Mouse (Mus musculus) forebrain, embryonic 10.5 days (tissue): ENCODE data around the gene Stat5b. TPM values are rescaled to one million over a fixed set of nuclear protein-coding genes. Genes with fewer than 3 reads are reported as not detected.

Experiments used
- DNase-seq: peaks from one replicate; pipeline ENCODE4 v3.0.0-alpha.2; 2017; ENCODE audit warnings: low spot score; ENCODE audit errors: extremely low spot score
- H3K27ac ChIP-seq: fragments of 300-500 bp; sonication (generic); 2 replicates; pipeline ENCODE4 v1.5.1; 2016; ENCODE audit warnings: mild to moderate bottlenecking
- H3K27me3 ChIP-seq: fragments of 300-500 bp; sonication (generic); 2 replicates; pipeline ENCODE4 v1.6.1; 2016; ENCODE audit warnings: mild to moderate bottlenecking; ENCODE audit not compliant: poor library complexity, severe bottlenecking
- H3K36me3 ChIP-seq: fragments of 300-500 bp; sonication (generic); replicated peaks from 2 replicates; pipeline ENCODE4 v1.6.1; 2016; ENCODE audit warnings: mild to moderate bottlenecking, moderate library complexity
- H3K4me1 ChIP-seq: fragments of 300-500 bp; sonication (generic); 2 replicates; pipeline ENCODE4 v1.6.1; 2016
- H3K4me3 ChIP-seq: fragments of 300-500 bp; sonication (generic); 2 replicates; pipeline ENCODE4 v1.5.1; 2016; ENCODE audit warnings: mild to moderate bottlenecking, moderate library complexity
- H3K9me3 ChIP-seq: fragments of 300-500 bp; sonication (generic); 2 replicates; pipeline ENCODE4 v1.6.1; 2016; ENCODE audit warnings: mild to moderate bottlenecking, moderate library complexity
- WGBS: fragments of 180-500 bp; shearing (Covaris S2); methylation state at CpG from one replicate; pipeline ENCODE4 v1.1.7; 2016; 5-methylcytosine and 5-hydroxymethylcytosine counted together
- polyA plus RNA-seq: library from polyadenylated mRNA; unstranded; fragments of >200 nt; fragmentation: Nextera tagmentation; extraction: Ambion mirVana; gene quantifications from 2 replicates; pipeline ENCODE4 v1.2.1, GENCODE M21; 2016

Gene Stat5b
- polyA plus RNA-seq, 1 experiment from 2014 or later = 14.9 TPM

DNA sequence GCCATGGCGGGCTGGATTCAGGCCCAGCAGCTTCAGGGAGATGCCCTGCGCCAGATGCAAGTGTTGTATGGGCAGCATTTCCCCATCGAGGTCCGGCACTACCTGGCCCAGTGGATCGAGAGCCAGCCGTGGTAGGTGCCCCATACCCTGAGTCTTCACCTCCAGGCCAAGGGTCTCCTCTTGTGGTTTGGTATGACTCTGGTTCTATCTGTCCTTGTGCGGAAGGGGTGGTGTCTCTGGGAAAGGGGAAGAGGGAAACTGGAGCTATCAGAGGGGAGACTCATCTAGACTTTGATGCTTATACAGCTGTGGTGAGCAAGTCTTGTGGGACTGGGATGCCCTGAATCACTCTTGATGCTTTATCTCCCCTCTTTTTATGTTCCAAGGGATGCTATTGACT, 10.8 kb upstream of the Stat5b start:
- 84% methylated on average over 7 of the region's 7 CpGs for WGBS
- Histone ChIP-seq H3K4me1 (peaks cover 15% of the 10 kb centered on the region), H3K36me3 (no peaks in the 10 kb centered on the region), H3K9me3 (no peaks in the 10 kb centered on the region), H3K4me3 (peak overlapping the region; percentile 56; the same call in 1 of the 2 replicates), H3K27ac (no peak overlapping the region), H3K27me3 (peaks cover 75% of the 10 kb centered on the region)
- DNase-seq = no peak

DNA sequence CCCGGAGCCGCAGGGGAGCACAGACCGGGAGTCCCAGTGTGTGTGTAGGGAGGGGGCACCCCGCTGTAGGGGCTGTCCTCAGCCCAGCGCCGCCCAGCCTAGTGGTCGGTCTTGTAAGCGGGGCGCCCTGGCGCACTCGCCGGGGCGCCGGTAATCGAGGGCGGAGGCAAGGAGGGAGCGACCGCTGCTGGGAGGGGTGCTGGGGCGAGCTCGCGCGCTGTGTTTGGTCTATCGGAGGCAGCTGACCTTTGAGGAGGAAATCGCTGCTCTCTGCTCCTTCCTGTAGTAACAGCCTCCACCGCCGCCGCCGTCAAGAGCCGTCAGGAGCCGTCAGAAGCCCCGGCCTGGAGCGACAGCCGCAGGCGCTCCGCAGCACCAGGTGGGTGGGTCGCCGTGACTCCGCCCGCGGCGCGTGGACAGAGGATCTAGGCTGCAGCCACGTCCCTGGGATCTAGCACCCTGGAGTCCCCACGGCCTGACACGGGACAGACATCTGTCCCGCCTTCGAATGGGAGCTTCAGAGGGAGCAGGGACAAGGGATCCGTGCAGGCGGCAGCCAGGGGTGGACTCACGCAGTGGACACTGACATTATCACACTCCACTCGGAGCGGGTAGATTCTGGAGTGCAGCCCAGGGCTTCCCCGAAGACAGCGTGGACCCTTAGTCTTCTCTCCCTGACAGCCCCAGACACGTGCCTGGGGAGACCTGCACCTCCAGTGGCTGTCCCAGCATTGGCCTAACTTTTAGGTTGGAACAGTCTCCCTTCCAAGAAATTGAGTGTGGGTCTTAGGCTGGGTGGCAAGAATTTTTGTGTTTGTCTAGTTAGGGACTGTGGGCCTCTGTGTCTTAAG, 9.9 kb upstream of the Stat5b start:
- peak; percentile 59 for DNase-seq
- Histone ChIP-seq H3K4me3 (peak overlapping the region; percentile 56), H3K27me3 (peaks cover 85% of the 10 kb centered on the region), H3K27ac (peak overlapping the region; percentile 72), H3K9me3 (no peaks in the 10 kb centered on the region), H3K4me1 (peaks cover 19% of the 10 kb centered on the region), H3K36me3 (no peaks in the 10 kb centered on the region)
- WGBS = 3% methylated on average over 54 of the region's 55 CpGs

- H3K4me3 ChIP-seq = peak overlapping the region; percentile 56
- no peaks in the 10 kb centered on the region for H3K36me3 ChIP-seq
- no peak for DNase-seq
- H3K4me1 ChIP-seq = peaks cover 22% of the 10 kb centered on the region
- no peaks in the 10 kb centered on the region for H3K9me3 ChIP-seq
- H3K27ac ChIP-seq = no peak overlapping the region
- 44% methylated on average over 6 of the region's 6 CpGs for WGBS
- H3K27me3 ChIP-seq = peaks cover 92% of the 10 kb centered on the region
These were observed 9.1 kb upstream of the Stat5b start for GRCm38 (mm10) chr11:100859579-100860075.

DNA sequence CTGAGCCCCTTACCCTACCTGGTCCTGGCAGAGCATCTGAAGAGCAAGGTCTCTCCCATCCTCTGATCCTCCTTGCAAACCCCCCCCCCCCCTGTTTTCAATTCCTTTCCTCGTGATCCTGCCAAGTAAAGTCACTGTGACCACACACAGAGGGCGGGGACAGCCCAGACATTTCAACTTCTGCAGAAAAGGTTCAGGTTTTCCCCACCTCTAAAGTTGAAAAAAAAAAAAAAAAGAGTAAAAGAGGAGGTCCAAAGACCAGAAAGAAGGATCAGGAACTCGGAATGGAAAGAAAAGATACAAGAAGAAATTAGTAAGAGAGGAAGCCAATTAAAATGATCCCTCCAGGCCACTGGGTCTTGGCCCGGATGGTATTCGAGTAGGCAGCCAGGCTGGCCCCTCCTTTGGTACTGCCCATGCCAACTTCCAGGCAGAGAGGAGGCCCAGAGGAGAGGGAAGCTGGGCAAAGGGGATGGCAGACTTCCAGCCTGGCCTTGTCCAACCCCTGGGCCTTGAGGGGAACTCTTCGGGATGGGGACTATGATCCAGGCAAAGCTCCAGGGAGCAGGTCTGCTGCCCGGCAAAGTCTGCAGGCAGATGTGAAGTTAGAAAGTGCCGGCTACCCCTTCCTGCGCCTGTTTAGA, 8.5 kb upstream of the Stat5b start, which contains the start of gene Stat5a:
Stat5a (plus strand) TSS at position 417 of the 644 bp plus-strand sequence.
- Histone ChIP-seq H3K27me3 (peaks cover 92% of the 10 kb centered on the region), H3K9me3 (no peaks in the 10 kb centered on the region), H3K36me3 (no peaks in the 10 kb centered on the region), H3K4me3 (peak within 1 kb of the TSS; percentile 56), H3K27ac (peak within 1 kb of the TSS; percentile 72), H3K4me1 (peaks cover 22% of the 10 kb centered on the region)
- WGBS = 66% methylated on average over 9 of the region's 9 CpGs
- no peak for DNase-seq

- H3K36me3 ChIP-seq = no peaks in the 10 kb centered on the region
- no peak overlapping the region for H3K27ac ChIP-seq
- no peak overlapping the region for H3K4me3 ChIP-seq
- no peak for DNase-seq
- peaks cover 22% of the 10 kb centered on the region for H3K4me1 ChIP-seq
- no peaks in the 10 kb centered on the region for H3K9me3 ChIP-seq
- 77% methylated on average over 6 of the region's 6 CpGs for WGBS
- peaks cover 96% of the 10 kb centered on the region for H3K27me3 ChIP-seq
These were observed 7.4 kb upstream of the Stat5b start for GRCm38 (mm10) chr11:100857960-100858359.

- Histone ChIP-seq H3K4me3 (no peak overlapping the region), H3K27ac (no peak overlapping the region), H3K4me1 (peaks cover 26% of the 10 kb centered on the region), H3K27me3 (peaks cover 91% of the 10 kb centered on the region), H3K36me3 (no peaks in the 10 kb centered on the region), H3K9me3 (no peaks in the 10 kb centered on the region)
- WGBS = 87% methylated on average over 4 of the region's 4 CpGs
- DNase-seq = no peak
These were observed 4.7 kb upstream of the Stat5b start for GRCm38 (mm10) chr11:100855178-100855577.

- no peak for DNase-seq
- Histone ChIP-seq H3K27me3 (peaks cover 83% of the 10 kb centered on the region), H3K9me3 (no peaks in the 10 kb centered on the region), H3K36me3 (no peaks in the 10 kb centered on the region), H3K27ac (no peak overlapping the region), H3K4me3 (no peak overlapping the region), H3K4me1 (peaks cover 32% of the 10 kb centered on the region)
- WGBS = 60% methylated on average over 4 of the region's 4 CpGs
These were observed 3.7 kb upstream of the Stat5b start for GRCm38 (mm10) chr11:100854268-100854667.

- Histone ChIP-seq H3K36me3 (no peaks in the 10 kb centered on the region), H3K9me3 (no peaks in the 10 kb centered on the region), H3K4me1 (peaks cover 42% of the 10 kb centered on the region), H3K27me3 (peaks cover 82% of the 10 kb centered on the region), H3K27ac (no peak overlapping the region), H3K4me3 (no peak overlapping the region)
- DNase-seq = no peak
- WGBS = 80% methylated on average over 5 of the region's 5 CpGs
These were observed 2.5 kb upstream of the Stat5b start for GRCm38 (mm10) chr11:100853018-100853417.

DNA sequence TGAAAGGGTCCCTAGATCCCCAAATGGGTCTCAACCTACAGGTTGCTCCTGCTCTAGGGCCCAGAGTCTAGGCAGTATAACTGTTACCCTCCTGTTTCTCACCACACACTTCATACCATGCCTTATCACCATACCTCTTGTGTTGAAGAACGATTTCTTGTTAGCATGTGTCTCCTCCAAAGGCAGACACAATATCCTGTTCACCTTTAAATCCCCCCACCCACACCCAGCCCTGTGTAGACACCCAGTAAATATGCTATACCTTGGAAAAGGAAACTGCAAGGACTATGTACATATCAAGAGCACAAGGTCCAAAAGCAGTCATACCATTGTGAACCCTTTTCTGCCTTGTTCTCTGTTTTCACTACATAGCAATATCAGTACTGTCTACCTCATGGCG, 1.6 kb upstream of the Stat5b start:
- no peaks in the 10 kb centered on the region for H3K9me3 ChIP-seq
- H3K4me3 ChIP-seq = no peak overlapping the region
- peaks cover 42% of the 10 kb centered on the region for H3K4me1 ChIP-seq
- peaks cover 73% of the 10 kb centered on the region for H3K27me3 ChIP-seq
- WGBS = 89% methylated on average over 2 of the region's 2 CpGs
- H3K27ac ChIP-seq = no peak overlapping the region
- DNase-seq = no peak
- H3K36me3 ChIP-seq = no peaks in the 10 kb centered on the region

- Histone ChIP-seq H3K27ac (peak overlapping the region; percentile 92), H3K36me3 (no peaks in the 10 kb centered on the region), H3K27me3 (peaks cover 61% of the 10 kb centered on the region), H3K9me3 (no peaks in the 10 kb centered on the region), H3K4me1 (peaks cover 42% of the 10 kb centered on the region), H3K4me3 (peak overlapping the region; percentile 80)
- WGBS = under 1% methylated on average over 33 of the region's 33 CpGs
- peak; percentile 69 for DNase-seq
These were observed 429 bp upstream of the Stat5b start for GRCm38 (mm10) chr11:100850778-100851528.

- WGBS = 5% methylated on average over 13 of the region's 13 CpGs
- peaks cover 34% of the 10 kb centered on the region for H3K4me1 ChIP-seq
- no peak for DNase-seq
- H3K4me3 ChIP-seq = peak overlapping the region; percentile 80
- H3K9me3 ChIP-seq = no peaks in the 10 kb centered on the region
- no peaks in the 10 kb centered on the region for H3K36me3 ChIP-seq
- peak overlapping the region; percentile 92 for H3K27ac ChIP-seq
- peaks cover 49% of the 10 kb centered on the region for H3K27me3 ChIP-seq
These were observed 977 bp downstream of the Stat5b start for GRCm38 (mm10) chr11:100849456-100850037.

DNA sequence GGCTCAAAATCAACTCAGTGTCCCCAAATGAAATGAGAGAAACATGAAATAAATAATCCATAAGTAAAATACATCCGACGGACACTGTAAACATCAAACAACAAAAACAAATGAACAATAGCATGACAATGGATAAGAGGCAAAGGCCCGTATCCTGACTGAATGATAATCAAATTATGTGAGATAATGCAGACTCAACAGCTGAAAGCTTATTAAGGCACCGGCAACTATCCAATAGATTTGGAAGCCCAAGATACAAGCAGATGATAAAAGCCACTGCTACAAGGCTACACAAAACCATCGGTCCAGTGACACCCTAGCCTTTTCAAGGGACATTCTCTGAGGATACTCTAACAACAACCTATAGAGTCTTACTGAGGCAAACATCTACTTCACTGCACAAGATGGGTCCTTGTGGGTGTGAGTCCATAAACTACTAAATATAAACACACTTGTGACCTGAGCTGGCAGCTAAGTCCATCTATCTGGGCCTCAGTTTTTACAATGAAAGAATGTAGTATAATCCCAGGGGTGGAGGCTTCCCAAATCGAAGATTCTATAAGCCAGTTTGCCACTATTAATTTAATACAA, 1.6 kb downstream of the Stat5b start:
- Histone ChIP-seq H3K27ac (no peak overlapping the region), H3K36me3 (no peaks in the 10 kb centered on the region), H3K27me3 (peaks cover 43% of the 10 kb centered on the region), H3K4me1 (peaks cover 34% of the 10 kb centered on the region), H3K9me3 (no peaks in the 10 kb centered on the region), H3K4me3 (peak overlapping the region; percentile 80)
- DNase-seq = no peak
- WGBS = 74% methylated on average over 6 of the region's 6 CpGs
